Mouse (Mus musculus): ENCODE measurements around the gene Hnrnpll. TPM values are rescaled to one million over a fixed set of nuclear protein-coding genes. Genes with fewer than 3 reads are reported as not detected.
A peak's percentile ranks its signal among the peaks of the same experiment; 100 is the strongest.

Hnrnpll gene
- polyA plus RNA-seq (2015; fragmentation: Nextera tagmentation; extraction: Ambion mirVana), result 17.2 and 17.7 TPM in 2 replicates

- H3K4me1 ChIP-seq (ENCODE audit: control insufficient read depth, low read depth, low read length), result peaks cover 21% of the 10 kb centered on the region
- peak; percentile 97 for ATAC-seq (ENCODE audit: low read depth)
- peak within 1 kb of the TSS; percentile 99 for H3K9ac ChIP-seq (ENCODE audit: low read depth, low read length)
- H3K4me3 ChIP-seq (ENCODE audit: low read depth, low read length), result peak within 1 kb of the TSS; percentile 98
- no peaks in the 10 kb centered on the region for H3K9me3 ChIP-seq (replicated peaks; ENCODE audit: control insufficient read depth, low read length)
- no peaks in the 10 kb centered on the region for H3K36me3 ChIP-seq (ENCODE audit: control insufficient read depth, insufficient read depth)
- peak within 1 kb of the TSS; percentile 99 for H3K27ac ChIP-seq (ENCODE audit: low read length)
- peak within 1 kb of the TSS; percentile 91 for H3K4me2 ChIP-seq (ENCODE audit: low read depth, low read length)
- no peaks in the 10 kb centered on the region for H3K27me3 ChIP-seq (ENCODE audit: control insufficient read depth, insufficient read depth, low read depth, low read length)
- under 1% methylated on average over 96 of the region's 97 CpGs for WGBS (ENCODE audit: insufficient replicate concordance)
These were observed at the start of gene Hnrnpll for GRCm38 (mm10) chr17:80061783-80062619. Hnrnpll (minus strand) TSS chr17:80062334.

- no peak for ATAC-seq (ENCODE audit: low read depth)
- WGBS (ENCODE audit: insufficient replicate concordance), result 59% methylated on average over 10 of the region's 10 CpGs
These were observed 43.3 kb upstream of the Hnrnpll start for GRCm38 (mm10) chr17:80105348-80105978.

GRCm38 (mm10) chr17:80099823-80100222 lies 37.7 kb upstream of the Hnrnpll start:
- Histone ChIP-seq H3K4me2 (ENCODE audit: low read depth, low read length) (no peak overlapping the region), H3K4me1 (ENCODE audit: control insufficient read depth, low read depth, low read length) (no peaks in the 10 kb centered on the region; the same call in none of the 2 replicates), H3K4me3 (ENCODE audit: low read depth, low read length) (no peak overlapping the region), H3K27ac (ENCODE audit: low read length) (no peak overlapping the region), H3K36me3 (ENCODE audit: control insufficient read depth, insufficient read depth) (no peaks in the 10 kb centered on the region), H3K27me3 (ENCODE audit: control insufficient read depth, insufficient read depth, low read depth, low read length) (peaks cover 3% of the 10 kb centered on the region; the same call in 1 of the 2 replicates), H3K9me3 (replicated peaks; ENCODE audit: control insufficient read depth, low read length) (no peaks in the 10 kb centered on the region), H3K9ac (ENCODE audit: low read depth, low read length) (no peak overlapping the region)
- no peak for ATAC-seq (ENCODE audit: low read depth)
- WGBS (ENCODE audit: insufficient replicate concordance), result 57% methylated on average over 6 of the region's 6 CpGs

More at GRCm38 (mm10) chr17:80105348-80105978, 43.3 kb upstream of the Hnrnpll start:
- Histone ChIP-seq H3K27me3 (ENCODE audit: control insufficient read depth, insufficient read depth, low read depth, low read length) (no peaks in the 10 kb centered on the region), H3K27ac (ENCODE audit: low read length) (no peak overlapping the region), H3K4me2 (ENCODE audit: low read depth, low read length) (no peak overlapping the region), H3K4me1 (ENCODE audit: control insufficient read depth, low read depth, low read length) (no peaks in the 10 kb centered on the region), H3K4me3 (ENCODE audit: low read depth, low read length) (no peak overlapping the region), H3K36me3 (ENCODE audit: control insufficient read depth, insufficient read depth) (no peaks in the 10 kb centered on the region), H3K9me3 (replicated peaks; ENCODE audit: control insufficient read depth, low read length) (no peaks in the 10 kb centered on the region), H3K9ac (ENCODE audit: low read depth, low read length) (no peak overlapping the region)

GRCm38 (mm10) chr17:80097221-80097620 lies 35.1 kb upstream of the Hnrnpll start:
- peaks cover 3% of the 10 kb centered on the region; the same call in 1 of the 2 replicates for H3K27me3 ChIP-seq (ENCODE audit: control insufficient read depth, insufficient read depth, low read depth, low read length)
- H3K9ac ChIP-seq (ENCODE audit: low read depth, low read length), result no peak overlapping the region
- WGBS (ENCODE audit: insufficient replicate concordance), result 32% methylated on average over 2 of the region's 2 CpGs
- H3K4me2 ChIP-seq (ENCODE audit: low read depth, low read length), result no peak overlapping the region
- H3K4me1 ChIP-seq (ENCODE audit: control insufficient read depth, low read depth, low read length), result no peaks in the 10 kb centered on the region; the same call in none of the 2 replicates
- no peak for ATAC-seq (ENCODE audit: low read depth)
- no peaks in the 10 kb centered on the region for H3K36me3 ChIP-seq (ENCODE audit: control insufficient read depth, insufficient read depth)
- no peak overlapping the region for H3K4me3 ChIP-seq (ENCODE audit: low read depth, low read length)
- no peaks in the 10 kb centered on the region for H3K9me3 ChIP-seq (replicated peaks; ENCODE audit: control insufficient read depth, low read length)
- H3K27ac ChIP-seq (ENCODE audit: low read length), result no peak overlapping the region

GRCm38 (mm10) chr17:80096720-80097114 lies 34.6 kb upstream of the Hnrnpll start:
- Histone ChIP-seq H3K9me3 (replicated peaks; ENCODE audit: control insufficient read depth, low read length) (no peaks in the 10 kb centered on the region), H3K9ac (ENCODE audit: low read depth, low read length) (no peak overlapping the region), H3K27me3 (ENCODE audit: control insufficient read depth, insufficient read depth, low read depth, low read length) (peaks cover 3% of the 10 kb centered on the region; the same call in 1 of the 2 replicates), H3K4me2 (ENCODE audit: low read depth, low read length) (no peak overlapping the region), H3K27ac (ENCODE audit: low read length) (no peak overlapping the region), H3K4me3 (ENCODE audit: low read depth, low read length) (no peak overlapping the region), H3K36me3 (ENCODE audit: control insufficient read depth, insufficient read depth) (no peaks in the 10 kb centered on the region), H3K4me1 (ENCODE audit: control insufficient read depth, low read depth, low read length) (no peaks in the 10 kb centered on the region; the same call in none of the 2 replicates)
- 76% methylated on average over 8 of the region's 8 CpGs for WGBS (ENCODE audit: insufficient replicate concordance)
- ATAC-seq (ENCODE audit: low read depth), result no peak

GRCm38 (mm10) chr17:80096043-80096719 lies 34.0 kb upstream of the Hnrnpll start:
- Histone ChIP-seq H3K9ac (ENCODE audit: low read depth, low read length) (0 out of 2 replicates have a peak overlapping the region, but pooled peaks have one; percentile 5), H3K27me3 (ENCODE audit: control insufficient read depth, insufficient read depth, low read depth, low read length) (peaks cover 3% of the 10 kb centered on the region; the same call in 1 of the 2 replicates), H3K27ac (ENCODE audit: low read length) (peak overlapping the region; percentile 29; the same call in 1 of the 2 replicates), H3K4me2 (ENCODE audit: low read depth, low read length) (peak overlapping the region; percentile 37), H3K36me3 (ENCODE audit: control insufficient read depth, insufficient read depth) (no peaks in the 10 kb centered on the region), H3K4me1 (ENCODE audit: control insufficient read depth, low read depth, low read length) (no peaks in the 10 kb centered on the region; the same call in none of the 2 replicates), H3K4me3 (ENCODE audit: low read depth, low read length) (peak overlapping the region; percentile 17; the same call in 1 of the 2 replicates), H3K9me3 (replicated peaks; ENCODE audit: control insufficient read depth, low read length) (no peaks in the 10 kb centered on the region)
- WGBS (ENCODE audit: insufficient replicate concordance), result 15% methylated on average over 20 of the region's 20 CpGs
- peak; percentile 70 for ATAC-seq (ENCODE audit: low read depth)

GRCm38 (mm10) chr17:80095254-80095899 lies 33.2 kb upstream of the Hnrnpll start:
- Histone ChIP-seq H3K9me3 (replicated peaks; ENCODE audit: control insufficient read depth, low read length) (no peaks in the 10 kb centered on the region), H3K4me1 (ENCODE audit: control insufficient read depth, low read depth, low read length) (no peaks in the 10 kb centered on the region; the same call in none of the 2 replicates), H3K27me3 (ENCODE audit: control insufficient read depth, insufficient read depth, low read depth, low read length) (peaks cover 3% of the 10 kb centered on the region; the same call in 1 of the 2 replicates), H3K36me3 (ENCODE audit: control insufficient read depth, insufficient read depth) (no peaks in the 10 kb centered on the region), H3K9ac (ENCODE audit: low read depth, low read length) (no peak overlapping the region), H3K4me3 (ENCODE audit: low read depth, low read length) (peak overlapping the region; percentile 17; the same call in 1 of the 2 replicates), H3K4me2 (ENCODE audit: low read depth, low read length) (peak overlapping the region; percentile 37), H3K27ac (ENCODE audit: low read length) (no peak overlapping the region)
- no peak for ATAC-seq (ENCODE audit: low read depth)
- 66% methylated on average over 9 of the region's 9 CpGs for WGBS (ENCODE audit: insufficient replicate concordance)

GRCm38 (mm10) chr17:80091879-80092549 lies 29.9 kb upstream of the Hnrnpll start:
- no peaks in the 10 kb centered on the region for H3K9me3 ChIP-seq (replicated peaks; ENCODE audit: control insufficient read depth, low read length)
- no peak overlapping the region for H3K27ac ChIP-seq (ENCODE audit: low read length)
- H3K4me1 ChIP-seq (ENCODE audit: control insufficient read depth, low read depth, low read length), result no peaks in the 10 kb centered on the region; the same call in none of the 2 replicates
- no peaks in the 10 kb centered on the region for H3K36me3 ChIP-seq (ENCODE audit: control insufficient read depth, insufficient read depth)
- no peak overlapping the region for H3K4me3 ChIP-seq (ENCODE audit: low read depth, low read length)
- WGBS (ENCODE audit: insufficient replicate concordance), result 29% methylated on average over 6 of the region's 6 CpGs
- H3K9ac ChIP-seq (ENCODE audit: low read depth, low read length), result no peak overlapping the region
- H3K4me2 ChIP-seq (ENCODE audit: low read depth, low read length), result no peak overlapping the region
- peaks cover 3% of the 10 kb centered on the region; the same call in 1 of the 2 replicates for H3K27me3 ChIP-seq (ENCODE audit: control insufficient read depth, insufficient read depth, low read depth, low read length)
- no peak for ATAC-seq (ENCODE audit: low read depth)

All from liver, embryonic 16.5 days (tissue).